Mouse (Mus musculus): Measurements from ENCODE around the gene Gm6034. TPM values are rescaled to one million over a fixed set of nuclear protein-coding genes. Genes with fewer than 3 reads are reported as not detected.

Gm6034 gene
- polyA plus RNA-seq (2015; fragmentation: Illumina TruSeq; extraction: RNeasy Lipid Tissue Mini Kit (QIAGEN cat#74804); ENCODE audit: low read depth, low replicate concordance): not detected

GRCm38 (mm10) chr17:36042610-36043169 lies at the start of gene Gm6034, which contains the start of gene H2-T22:
Gene Gm6034 (plus strand): TSS chr17:36042961.
Gene H2-T22 (minus strand): TSS chr17:36042747.

GRCm38 (mm10) chr17:36020191-36021073 lies 22.3 kb upstream of the Gm6034 start, which contains the start of gene H2-T24:
Gene H2-T24 (minus strand): TSS chr17:36020560.

GRCm38 (mm10) chr17:36032351-36032875 lies 10.3 kb upstream of the Gm6034 start, which contains the start of gene H2-T23:
Gene H2-T23 (minus strand): TSS chr17:36032855.

GRCm38 (mm10) chr17:36058362-36058761 lies 15.6 kb downstream of the Gm6034 start, which contains the start of gene Gm11127:
Gene Gm11127 (minus strand): TSS chr17:36058371.

Other genes starting within 250 kb of the Gm6034 start
- 14.8 TPM for gene Ier3, start 221.3 kb upstream of the Gm6034 start, polyA plus RNA-seq (2015; fragmentation: Illumina TruSeq; extraction: RNeasy Lipid Tissue Mini Kit (QIAGEN cat#74804); ENCODE audit: low read depth, low replicate concordance)
- gene Flot1, start 219.7 kb upstream of the Gm6034 start, polyA plus RNA-seq (2015; fragmentation: Illumina TruSeq; extraction: RNeasy Lipid Tissue Mini Kit (QIAGEN cat#74804); ENCODE audit: low read depth, low replicate concordance): 140 TPM
- gene Tubb5, start 204.7 kb upstream of the Gm6034 start, polyA plus RNA-seq (2015; fragmentation: Illumina TruSeq; extraction: RNeasy Lipid Tissue Mini Kit (QIAGEN cat#74804); ENCODE audit: low read depth, low replicate concordance): 402 TPM
- gene Mdc1, start 201.4 kb upstream of the Gm6034 start, polyA plus RNA-seq (2015; fragmentation: Illumina TruSeq; extraction: RNeasy Lipid Tissue Mini Kit (QIAGEN cat#74804); ENCODE audit: low read depth, low replicate concordance): 7.9 TPM
- 3.0 TPM for gene Nrm, start 181.6 kb upstream of the Gm6034 start, polyA plus RNA-seq (2015; fragmentation: Illumina TruSeq; extraction: RNeasy Lipid Tissue Mini Kit (QIAGEN cat#74804); ENCODE audit: low read depth, low replicate concordance)
- gene Ppp1r18, start 177.4 kb upstream of the Gm6034 start, polyA plus RNA-seq (2015; fragmentation: Illumina TruSeq; extraction: RNeasy Lipid Tissue Mini Kit (QIAGEN cat#74804); ENCODE audit: low read depth, low replicate concordance): 8.6 TPM
- gene Dhx16, start 163.1 kb upstream of the Gm6034 start, polyA plus RNA-seq (2015; fragmentation: Illumina TruSeq; extraction: RNeasy Lipid Tissue Mini Kit (QIAGEN cat#74804); ENCODE audit: low read depth, low replicate concordance): 27.2 TPM
- gene 2310061I04Rik, start 145.5 kb upstream of the Gm6034 start, polyA plus RNA-seq (2015; fragmentation: Illumina TruSeq; extraction: RNeasy Lipid Tissue Mini Kit (QIAGEN cat#74804); ENCODE audit: low read depth, low replicate concordance): 90.2 TPM
- 53.4 TPM for gene Atat1, start 132.9 kb upstream of the Gm6034 start, polyA plus RNA-seq (2015; fragmentation: Illumina TruSeq; extraction: RNeasy Lipid Tissue Mini Kit (QIAGEN cat#74804); ENCODE audit: low read depth, low replicate concordance)
- 53.1 TPM for gene Mrps18b, start 126.6 kb upstream of the Gm6034 start, polyA plus RNA-seq (2015; fragmentation: Illumina TruSeq; extraction: RNeasy Lipid Tissue Mini Kit (QIAGEN cat#74804); ENCODE audit: low read depth, low replicate concordance)
- 30.3 TPM for gene Ppp1r10, start 126.5 kb upstream of the Gm6034 start, polyA plus RNA-seq (2015; fragmentation: Illumina TruSeq; extraction: RNeasy Lipid Tissue Mini Kit (QIAGEN cat#74804); ENCODE audit: low read depth, low replicate concordance)
- gene Abcf1, start 73.2 kb upstream of the Gm6034 start, polyA plus RNA-seq (2015; fragmentation: Illumina TruSeq; extraction: RNeasy Lipid Tissue Mini Kit (QIAGEN cat#74804); ENCODE audit: low read depth, low replicate concordance): 64.4 TPM
- gene Gnl1, start 63.1 kb upstream of the Gm6034 start, polyA plus RNA-seq (2015; fragmentation: Illumina TruSeq; extraction: RNeasy Lipid Tissue Mini Kit (QIAGEN cat#74804); ENCODE audit: low read depth, low replicate concordance): 131 TPM
- gene Prr3, start 62.7 kb upstream of the Gm6034 start, polyA plus RNA-seq (2015; fragmentation: Illumina TruSeq; extraction: RNeasy Lipid Tissue Mini Kit (QIAGEN cat#74804); ENCODE audit: low read depth, low replicate concordance): 28.9 TPM
- gene H2-T24, start 22.4 kb upstream of the Gm6034 start, polyA plus RNA-seq (2015; fragmentation: Illumina TruSeq; extraction: RNeasy Lipid Tissue Mini Kit (QIAGEN cat#74804); ENCODE audit: low read depth, low replicate concordance): 2.6 TPM
- gene H2-T23, start 10.1 kb upstream of the Gm6034 start, polyA plus RNA-seq (2015; fragmentation: Illumina TruSeq; extraction: RNeasy Lipid Tissue Mini Kit (QIAGEN cat#74804); ENCODE audit: low read depth, low replicate concordance): 26.7 TPM
- 35.7 TPM for gene H2-T22, start 214 bp upstream of the Gm6034 start, polyA plus RNA-seq (2015; fragmentation: Illumina TruSeq; extraction: RNeasy Lipid Tissue Mini Kit (QIAGEN cat#74804); ENCODE audit: low read depth, low replicate concordance)
- gene Gm11127, start 15.4 kb downstream of the Gm6034 start, polyA plus RNA-seq (2015; fragmentation: Illumina TruSeq; extraction: RNeasy Lipid Tissue Mini Kit (QIAGEN cat#74804); ENCODE audit: low read depth, low replicate concordance): 0.46 TPM
- gene Gm19684, start 78.7 kb downstream of the Gm6034 start, polyA plus RNA-seq (2015; fragmentation: Illumina TruSeq; extraction: RNeasy Lipid Tissue Mini Kit (QIAGEN cat#74804); ENCODE audit: low read depth, low replicate concordance): not detected
- not detected for gene Gm7030, start 86.5 kb downstream of the Gm6034 start, polyA plus RNA-seq (2015; fragmentation: Illumina TruSeq; extraction: RNeasy Lipid Tissue Mini Kit (QIAGEN cat#74804); ENCODE audit: low read depth, low replicate concordance)
- gene Gm8909, start 125.6 kb downstream of the Gm6034 start, polyA plus RNA-seq (2015; fragmentation: Illumina TruSeq; extraction: RNeasy Lipid Tissue Mini Kit (QIAGEN cat#74804); ENCODE audit: low read depth, low replicate concordance): not detected
- gene H2-T3, start 147.3 kb downstream of the Gm6034 start, polyA plus RNA-seq (2015; fragmentation: Illumina TruSeq; extraction: RNeasy Lipid Tissue Mini Kit (QIAGEN cat#74804); ENCODE audit: low read depth, low replicate concordance): not detected
- gene Rpp21, start 215.1 kb downstream of the Gm6034 start, polyA plus RNA-seq (2015; fragmentation: Illumina TruSeq; extraction: RNeasy Lipid Tissue Mini Kit (QIAGEN cat#74804); ENCODE audit: low read depth, low replicate concordance): 54.9 TPM
- 23.8 TPM for gene Trim39, start 229.3 kb downstream of the Gm6034 start, polyA plus RNA-seq (2015; fragmentation: Illumina TruSeq; extraction: RNeasy Lipid Tissue Mini Kit (QIAGEN cat#74804); ENCODE audit: low read depth, low replicate concordance)
- not detected for gene H2-M10.2, start 243.5 kb downstream of the Gm6034 start, polyA plus RNA-seq (2015; fragmentation: Illumina TruSeq; extraction: RNeasy Lipid Tissue Mini Kit (QIAGEN cat#74804); ENCODE audit: low read depth, low replicate concordance)